Mouse (Mus musculus) lung, embryonic 14.5 days (tissue): Measurements from ENCODE around the gene Stap2. TPM values are rescaled to one million over a fixed set of nuclear protein-coding genes. Genes with fewer than 3 reads are reported as not detected.
A peak's percentile ranks its signal among the peaks of the same experiment; 100 is the strongest.

Source experiments
- ATAC-seq: fragments of 200-750 bp; cut with Nextera tagmentation; 2 replicates; pipeline ENCODE4 v1.8.0; 2017; ENCODE audit warnings: mild to moderate bottlenecking, moderate TSS enrichment, moderate library complexity; ENCODE audit not compliant: insufficient read depth
- DNase-seq: peaks from one replicate; pipeline ENCODE4 v3.0.0-alpha.2; 2015
- H3K27ac ChIP-seq: fragments of 300-500 bp; sonication (generic); 2 replicates; pipeline ENCODE4 v1.5.1; 2014; ENCODE audit warnings: low read depth, mild to moderate bottlenecking, moderate library complexity
- H3K27me3 ChIP-seq: fragments of 300-500 bp; sonication (generic); 2 replicates; pipeline ENCODE4 v1.6.1; 2014; ENCODE audit warnings: low read length, control low read depth; ENCODE audit not compliant: insufficient read depth
- H3K36me3 ChIP-seq: fragments of 300-500 bp; sonication (generic); 2 replicates; pipeline ENCODE4 v1.6.1; 2014; ENCODE audit warnings: control low read depth; ENCODE audit not compliant: insufficient read depth
- H3K4me1 ChIP-seq: fragments of 300-500 bp; sonication (generic); 2 replicates; pipeline ENCODE4 v1.6.1; 2014; ENCODE audit warnings: antibody characterized with exemption, control low read depth; ENCODE audit not compliant: insufficient read depth
- H3K4me2 ChIP-seq: fragments of 300-500 bp; sonication (generic); 2 replicates; pipeline ENCODE4 v1.6.1; 2014; ENCODE audit warnings: mild to moderate bottlenecking
- H3K4me3 ChIP-seq: fragments of 300-500 bp; sonication (generic); 2 replicates; pipeline ENCODE4 v1.5.1; 2014; ENCODE audit warnings: low read depth, low read length
- H3K9ac ChIP-seq: fragments of 300-500 bp; sonication (generic); 2 replicates; pipeline ENCODE4 v1.6.1; 2014
- H3K9me3 ChIP-seq: fragments of 300-500 bp; sonication (generic); 2 replicates; pipeline ENCODE4 v1.6.1; 2016; ENCODE audit warnings: low read depth, low read length, control low read depth
- CTCF ChIP-seq: IDR thresholded peaks from 2 replicates; pipeline ENCODE4 v1.5.1; 2016; ENCODE audit warnings: antibody characterized with exemption, low read depth
- WGBS: fragments of 180-500 bp; shearing (Covaris S2); extraction: QIAGEN DNeasy Blood & Tissue Kit; methylation state at CpG from one replicate; pipeline ENCODE4 v1.1.7; 2014; 5-methylcytosine and 5-hydroxymethylcytosine counted together
- polyA plus RNA-seq: library from polyadenylated mRNA; unstranded; fragments of >200 nt; fragmentation: Nextera tagmentation; extraction: Ambion mirVana; gene quantifications from 2 replicates; pipeline ENCODE4 v1.2.1, GENCODE M21; 2014

The Stap2 gene
- polyA plus RNA-seq, 1 experiment from 2014 or later = 14.4 TPM

- Histone ChIP-seq H3K9ac (no peak overlapping the region), H3K9me3 (no peaks in the 10 kb centered on the region), H3K4me2 (no peak overlapping the region), H3K4me1 (peaks cover 11% of the 10 kb centered on the region), H3K27ac (no peak overlapping the region), H3K36me3 (peaks cover 58% of the 10 kb centered on the region), H3K4me3 (no peak overlapping the region), H3K27me3 (no peaks in the 10 kb centered on the region)
- no peak for ATAC-seq
- 77% methylated on average over 6 of the region's 6 CpGs for WGBS
- DNase-seq = no peak
- TF ChIP-seq CTCF = no peak
These were observed 26.8 kb upstream of the Stap2 start for GRCm38 (mm10) chr17:56032127-56032733.

GRCm38 (mm10) chr17:56031431-56031830 is 26.0 kb upstream of the Stap2 start:
- ATAC-seq (no peak), DNase-seq (no peak)
- Histone ChIP-seq H3K9ac (no peak overlapping the region), H3K27me3 (no peaks in the 10 kb centered on the region), H3K4me1 (peaks cover 11% of the 10 kb centered on the region), H3K36me3 (peaks cover 58% of the 10 kb centered on the region), H3K4me2 (no peak overlapping the region), H3K27ac (no peak overlapping the region), H3K4me3 (no peak overlapping the region), H3K9me3 (no peaks in the 10 kb centered on the region)
- 91% methylated on average over 7 of the region's 7 CpGs for WGBS
- no peak for TF ChIP-seq CTCF

GRCm38 (mm10) chr17:56030919-56031318 is 25.5 kb upstream of the Stap2 start:
- Histone ChIP-seq H3K36me3 (peaks cover 58% of the 10 kb centered on the region), H3K4me1 (peaks cover 11% of the 10 kb centered on the region), H3K27ac (no peak overlapping the region), H3K27me3 (no peaks in the 10 kb centered on the region), H3K9ac (no peak overlapping the region), H3K4me3 (no peak overlapping the region), H3K4me2 (no peak overlapping the region), H3K9me3 (no peaks in the 10 kb centered on the region)
- peak; percentile 27 for DNase-seq
- 52% methylated on average over 5 of the region's 5 CpGs for WGBS
- no peak for ATAC-seq
- TF ChIP-seq CTCF = no peak

- no peak overlapping the region for H3K27ac ChIP-seq
- TF ChIP-seq CTCF = no peak
These were observed 25.0 kb upstream of the Stap2 start for GRCm38 (mm10) chr17:56030238-56030870.

GRCm38 (mm10) chr17:56027801-56028441 is 22.5 kb upstream of the Stap2 start:
- Histone ChIP-seq H3K4me3 (no peak overlapping the region), H3K9me3 (no peaks in the 10 kb centered on the region), H3K4me2 (no peak overlapping the region), H3K27me3 (no peaks in the 10 kb centered on the region), H3K36me3 (peaks cover 46% of the 10 kb centered on the region; the same call in 1 of the 2 replicates), H3K27ac (no peak overlapping the region), H3K9ac (no peak overlapping the region), H3K4me1 (no peaks in the 10 kb centered on the region)
- no peak for ATAC-seq
- no peak for DNase-seq
- WGBS = 85% methylated on average over 5 of the region's 5 CpGs
- TF ChIP-seq CTCF = no peak

More at GRCm38 (mm10) chr17:56030238-56030870, 25.0 kb upstream of the Stap2 start:
- no peaks in the 10 kb centered on the region for H3K9me3 ChIP-seq
- H3K36me3 ChIP-seq = peaks cover 61% of the 10 kb centered on the region
- ATAC-seq (no peak), DNase-seq (no peak)
- H3K4me1 ChIP-seq = peaks cover 8% of the 10 kb centered on the region
- 88% methylated on average over 9 of the region's 9 CpGs for WGBS
- H3K4me2 ChIP-seq = no peak overlapping the region
- no peak overlapping the region for H3K9ac ChIP-seq
- H3K27me3 ChIP-seq = no peaks in the 10 kb centered on the region
- no peak overlapping the region for H3K4me3 ChIP-seq

- ATAC-seq = no peak
- no peak overlapping the region for H3K9ac ChIP-seq
- no peak overlapping the region for H3K4me3 ChIP-seq
- no peak for TF ChIP-seq CTCF
- H3K36me3 ChIP-seq = peaks cover 43% of the 10 kb centered on the region; the same call in 1 of the 2 replicates
- no peak for DNase-seq
- H3K27ac ChIP-seq = no peak overlapping the region
- no peaks in the 10 kb centered on the region for H3K4me1 ChIP-seq
- no peak overlapping the region for H3K4me2 ChIP-seq
- 72% methylated on average over 1 of the region's 1 CpGs for whole genome bisulfite sequencing
- H3K9me3 ChIP-seq = no peaks in the 10 kb centered on the region
- H3K27me3 ChIP-seq = no peaks in the 10 kb centered on the region
These were observed 21.5 kb upstream of the Stap2 start for GRCm38 (mm10) chr17:56026881-56027280.

- H3K9me3 ChIP-seq = no peaks in the 10 kb centered on the region
- 81% methylated on average over 1 of the region's 1 CpGs for WGBS
- H3K9ac ChIP-seq = no peak overlapping the region
- peaks cover 42% of the 10 kb centered on the region; the same call in 1 of the 2 replicates for H3K36me3 ChIP-seq
- no peak overlapping the region for H3K27ac ChIP-seq
- DNase-seq (no peak), ATAC-seq (no peak)
- no peaks in the 10 kb centered on the region for H3K27me3 ChIP-seq
- H3K4me3 ChIP-seq = no peak overlapping the region
- no peak for TF ChIP-seq CTCF
- no peaks in the 10 kb centered on the region for H3K4me1 ChIP-seq
- H3K4me2 ChIP-seq = no peak overlapping the region
These were observed 20.9 kb upstream of the Stap2 start for GRCm38 (mm10) chr17:56026303-56026702.
